Mouse (Mus musculus) T-helper 1 cell (primary cell): ENCODE results near the gene Reep6.

Experiments used
- in situ Hi-C: fragments of 300-600 bp; cut with MboI, MseI; formaldehyde crosslinking; loops from one replicate; pipeline ENCODE4 v1.15.1; 2025; ENCODE audit warnings: high pct_unique_total_duplicates

The Reep6 gene

GRCm38 (mm10) chr10:80352727-80353126 lies 23.0 kb downstream of the Reep6 start:
- in situ Hi-C loops: no loop called here

GRCm38 (mm10) chr10:80355431-80355830 lies 25.7 kb downstream of the Reep6 start:
- in situ Hi-C loops: no loop called here

- in situ Hi-C loops: no loop called here
Observed at GRCm38 (mm10) chr10:80356001-80356682, 26.4 kb downstream of the Reep6 start, which contains the start of gene Plk5. Plk5 (plus strand) TSS chr10:80356459.

- in situ Hi-C loops: no loop called here
Observed at GRCm38 (mm10) chr10:80356737-80357136, 27.0 kb downstream of the Reep6 start.

GRCm38 (mm10) chr10:80357336-80357735 lies 27.6 kb downstream of the Reep6 start:
- in situ Hi-C loops: no loop called here

- in situ Hi-C loops: no loop called here
Observed at GRCm38 (mm10) chr10:80357994-80358639, 28.4 kb downstream of the Reep6 start.

- in situ Hi-C loops: no loop called here
Observed at GRCm38 (mm10) chr10:80363734-80364133, 34.0 kb downstream of the Reep6 start.

- in situ Hi-C loops: no loop called here
Observed at GRCm38 (mm10) chr10:80365736-80366135, 36.0 kb downstream of the Reep6 start.

GRCm38 (mm10) chr10:80367954-80368353 lies 38.2 kb downstream of the Reep6 start:
- in situ Hi-C loops: no loop called here

- in situ Hi-C loops: no loop called here
Observed at GRCm38 (mm10) chr10:80368392-80368791, 38.6 kb downstream of the Reep6 start.

- in situ Hi-C loops: no loop called here
Observed at GRCm38 (mm10) chr10:80369995-80370747, 40.4 kb downstream of the Reep6 start.

GRCm38 (mm10) chr10:80371411-80371966 lies 41.7 kb downstream of the Reep6 start:
- in situ Hi-C loops: no loop called here

GRCm38 (mm10) chr10:80371983-80372382 lies 42.2 kb downstream of the Reep6 start:
- in situ Hi-C loops: no loop called here

- in situ Hi-C loops: no loop called here
Observed at GRCm38 (mm10) chr10:80372706-80373105, 43.0 kb downstream of the Reep6 start.

GRCm38 (mm10) chr10:80374063-80374462 lies 44.3 kb downstream of the Reep6 start:
- in situ Hi-C loops: no loop called here

GRCm38 (mm10) chr10:80376160-80376559 lies 46.4 kb downstream of the Reep6 start:
- in situ Hi-C loops: no loop called here

GRCm38 (mm10) chr10:80377716-80378115 lies 48.0 kb downstream of the Reep6 start:
- in situ Hi-C loops: no loop called here

- in situ Hi-C loops: no loop called here
Observed at GRCm38 (mm10) chr10:80382641-80383365, 53.0 kb downstream of the Reep6 start.

GRCm38 (mm10) chr10:80383431-80383830 lies 53.7 kb downstream of the Reep6 start:
- in situ Hi-C loops: no loop called here

GRCm38 (mm10) chr10:80384115-80384639 lies 54.4 kb downstream of the Reep6 start:
- in situ Hi-C loops: no loop called here

- in situ Hi-C loops: no loop called here
Observed at GRCm38 (mm10) chr10:80384709-80385108, 55.0 kb downstream of the Reep6 start.
